Mouse (Mus musculus): Measurements from ENCODE around the gene Fam71d.

Gene Fam71d

GRCm38 (mm10) chr12:78691325-78691724, at the start of gene Fam71d:
Gene Fam71d (plus strand): TSS chr12:78691535.
- no peak for DNase-seq

- DNase-seq = no peak
Measured at GRCm38 (mm10) chr12:78643691-78644090, 47.6 kb upstream of the Fam71d start.

- DNase-seq = no peak
Measured at GRCm38 (mm10) chr12:78645282-78645681, 46.1 kb upstream of the Fam71d start.

GRCm38 (mm10) chr12:78659718-78660304, 31.5 kb upstream of the Fam71d start:
- DNase-seq = no peak

GRCm38 (mm10) chr12:78678101-78678806, 13.1 kb upstream of the Fam71d start:
- DNase-seq = no peak

- no peak for DNase-seq
Measured at GRCm38 (mm10) chr12:78678807-78679189, 12.5 kb upstream of the Fam71d start.

- no peak for DNase-seq
Measured at GRCm38 (mm10) chr12:78681048-78681447, 10.3 kb upstream of the Fam71d start.

- DNase-seq = no peak
Measured at GRCm38 (mm10) chr12:78682279-78682678, 9.1 kb upstream of the Fam71d start.

GRCm38 (mm10) chr12:78685669-78686215, 5.6 kb upstream of the Fam71d start:
- no peak for DNase-seq

GRCm38 (mm10) chr12:78688876-78689275, 2.5 kb upstream of the Fam71d start:
- no peak for DNase-seq

GRCm38 (mm10) chr12:78693281-78693680, 1.9 kb downstream of the Fam71d start:
- peak; percentile 9 to 31 for DNase-seq

- no peak for DNase-seq
Measured at GRCm38 (mm10) chr12:78717783-78718182, 26.4 kb downstream of the Fam71d start.

GRCm38 (mm10) chr12:78727723-78728122, 36.4 kb downstream of the Fam71d start:
- peak; percentile 16 to 40 for DNase-seq

GRCm38 (mm10) chr12:78739633-78740032, 48.3 kb downstream of the Fam71d start:
- DNase-seq = no peak

- DNase-seq = no peak
Measured at GRCm38 (mm10) chr12:78740289-78740688, 49.0 kb downstream of the Fam71d start.

- no peak for DNase-seq
Measured at GRCm38 (mm10) chr12:78746226-78746625, 54.9 kb downstream of the Fam71d start.

- no peak for DNase-seq
Measured at GRCm38 (mm10) chr12:78747406-78747805, 56.1 kb downstream of the Fam71d start.

- no peak for DNase-seq
Measured at GRCm38 (mm10) chr12:78748113-78748512, 56.8 kb downstream of the Fam71d start.

GRCm38 (mm10) chr12:78748557-78749377, 57.4 kb downstream of the Fam71d start, which contains the start of gene Mpp5:
Gene Mpp5 (plus strand): TSS chr12:78748907.
- DNase-seq = peak; percentile 96 to 98

- peak; percentile 73 to 84 for DNase-seq
Measured at GRCm38 (mm10) chr12:78749378-78749801, 58.1 kb downstream of the Fam71d start.

- DNase-seq = no peak
Measured at GRCm38 (mm10) chr12:78761979-78762378, 70.6 kb downstream of the Fam71d start.

- DNase-seq = no peak
Measured at GRCm38 (mm10) chr12:78769031-78769713, 77.8 kb downstream of the Fam71d start.

GRCm38 (mm10) chr12:78773211-78773610, 81.9 kb downstream of the Fam71d start:
- no peak for DNase-seq
